Mouse (Mus musculus): ENCODE data around the gene Sumo3. TPM values are rescaled to one million over a fixed set of nuclear protein-coding genes. Genes with fewer than 3 reads are reported as not detected.

Sumo3 gene
- total RNA-seq (2023), result 59.3 to 66.2 TPM (median 61.2 TPM) in 4 replicates

GRCm38 (mm10) chr10:77605908-77606826 is at the start of gene Sumo3, which contains the start of gene Gm49325:
Gene Sumo3, plus strand, starts transcription at chr10:77606097.
Gene Gm49325, plus strand, starts transcription at chr10:77606197.

GRCm38 (mm10) chr10:77581408-77582284 is 24.3 kb upstream of the Sumo3 start, which contains the start of gene Pttg1ip:
Gene Pttg1ip, plus strand, starts transcription at chr10:77581720.

DNA sequence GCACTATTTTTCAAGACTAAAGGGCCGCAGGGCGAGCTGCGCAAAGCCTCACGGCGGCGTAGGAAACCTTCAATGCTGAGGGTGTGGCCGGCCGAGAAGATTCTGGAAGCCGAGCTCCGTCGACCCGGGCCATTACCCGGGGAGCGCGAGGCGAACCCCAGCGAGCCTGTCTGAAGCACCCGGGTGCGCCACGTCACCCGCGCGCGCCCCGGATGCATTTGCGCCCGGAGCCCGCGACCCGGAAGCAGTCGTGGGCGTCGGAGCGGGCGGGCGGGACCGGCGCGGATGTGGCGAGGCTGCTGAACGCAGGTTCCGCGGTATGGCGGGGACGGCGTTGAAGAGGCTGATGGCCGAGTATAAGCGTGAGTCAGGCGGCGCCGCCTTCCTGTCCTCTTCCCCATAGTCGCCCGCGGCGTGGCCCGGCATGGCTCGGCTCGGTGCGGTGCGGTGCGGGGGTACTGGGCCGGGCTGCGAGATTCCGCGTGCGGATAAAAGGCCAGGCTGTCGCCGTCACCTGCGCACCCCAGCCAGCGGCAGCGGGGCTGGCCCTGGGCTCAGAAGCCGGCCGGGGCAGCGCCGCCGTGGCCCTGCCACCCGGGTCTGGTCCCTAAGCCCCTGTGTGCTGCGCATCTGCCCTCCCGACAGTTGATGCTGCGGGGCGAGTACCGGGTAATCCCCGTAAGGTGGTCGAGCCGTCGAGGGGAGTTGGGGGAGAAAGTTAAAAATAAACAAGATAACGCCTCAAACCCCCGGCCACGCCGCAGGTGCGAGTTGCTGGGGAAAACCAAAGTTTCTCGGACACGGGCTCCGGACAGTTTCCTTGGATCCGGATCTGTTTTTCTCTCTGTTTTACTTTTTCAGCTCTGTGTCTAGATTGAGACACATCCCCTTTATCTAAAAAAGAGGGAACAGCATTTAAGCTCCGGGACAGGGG is 16.4 kb downstream of the Sumo3 start, which contains the start of gene Ube2g2:
Ube2g2 (plus strand) TSS at position 221 of the 934 bp plus-strand sequence.

Other genes with a start within 250 kb of the Sumo3 start
- 1.2 to 2.0 TPM (median 1.3 TPM) in 4 replicates for gene Adarb1, start 187.8 kb upstream of the Sumo3 start, total RNA-seq (2023)
- 21.0 to 24.1 TPM (median 22.9 TPM) in 4 replicates for gene Fam207a, start 90.3 kb upstream of the Sumo3 start, total RNA-seq (2023)
- gene Itgb2, start 75.8 kb upstream of the Sumo3 start, total RNA-seq (2023), result 74.3 to 78.8 TPM (median 76.3 TPM) in 4 replicates
- gene Pttg1ip, start 24.4 kb upstream of the Sumo3 start, total RNA-seq (2023), result 68.7 to 88.1 TPM (median 80.3 TPM) in 4 replicates
- gene Gm49325, start 100 bp downstream of the Sumo3 start, total RNA-seq (2023), result 3.8 TPM in 1 of 4 replicates, not detected in the others
- gene Ube2g2, start 16.2 kb downstream of the Sumo3 start, total RNA-seq (2023), result 36.7 to 55.5 TPM (median 43.1 TPM) in 4 replicates
- 3.3 to 4.2 TPM (median 3.7 TPM) in 4 replicates for gene Tspear, start 80.5 kb downstream of the Sumo3 start, total RNA-seq (2023)
- not detected in 4 replicates for gene Gm19402, start 84.7 kb downstream of the Sumo3 start, total RNA-seq (2023)
- gene Gm9508, start 91.1 kb downstream of the Sumo3 start, total RNA-seq (2023), result not detected in 4 replicates
- not detected in 4 replicates for gene Gm10272, start 100.5 kb downstream of the Sumo3 start, total RNA-seq (2023)
- gene Gm10024, start 105.4 kb downstream of the Sumo3 start, total RNA-seq (2023), result not detected in 4 replicates
- gene Gm10142, start 109.7 kb downstream of the Sumo3 start, total RNA-seq (2023), result not detected in 4 replicates
- not detected in 4 replicates for gene Krtap12-1, start 114.5 kb downstream of the Sumo3 start, total RNA-seq (2023)
- gene Gm10100, start 120.4 kb downstream of the Sumo3 start, total RNA-seq (2023), result not detected in 4 replicates
- gene Gm18596, start 136.5 kb downstream of the Sumo3 start, total RNA-seq (2023), result not detected in 4 replicates
- gene Gm9736, start 145.3 kb downstream of the Sumo3 start, total RNA-seq (2023), result not detected in 4 replicates
- gene Gm3233, start 153.6 kb downstream of the Sumo3 start, total RNA-seq (2023), result not detected in 4 replicates
- not detected in 4 replicates for gene Gm3238, start 165.2 kb downstream of the Sumo3 start, total RNA-seq (2023)
- not detected in 4 replicates for gene Gm7138, start 170.8 kb downstream of the Sumo3 start, total RNA-seq (2023)
- not detected in 4 replicates for gene Gm3250, start 176.4 kb downstream of the Sumo3 start, total RNA-seq (2023)
- not detected in 4 replicates for gene Gm7137, start 182.1 kb downstream of the Sumo3 start, total RNA-seq (2023)
- not detected in 4 replicates for gene Gm9639, start 189.0 kb downstream of the Sumo3 start, total RNA-seq (2023)
- not detected in 4 replicates for gene Gm19668, start 193.0 kb downstream of the Sumo3 start, total RNA-seq (2023)
- gene Gm9507, start 205.7 kb downstream of the Sumo3 start, total RNA-seq (2023), result not detected in 4 replicates
- gene Gm2696, start 208.6 kb downstream of the Sumo3 start, total RNA-seq (2023), result not detected in 4 replicates
- gene Krtap10-4, start 221.0 kb downstream of the Sumo3 start, total RNA-seq (2023), result not detected in 4 replicates
- not detected in 4 replicates for gene Krtap10-10, start 229.8 kb downstream of the Sumo3 start, total RNA-seq (2023)
- gene Gm36176, start 240.7 kb downstream of the Sumo3 start, total RNA-seq (2023), result not detected in 4 replicates
- gene Gm10318, start 246.8 kb downstream of the Sumo3 start, total RNA-seq (2023), result not detected in 4 replicates

Measured in B cell, adult 62 days (primary cell).